Mouse (Mus musculus) layer of hippocampus, adult 2 months (tissue): ENCODE data around the gene Selenoi. TPM values are rescaled to one million over a fixed set of nuclear protein-coding genes. Genes with fewer than 3 reads are reported as not detected.

Experiments used
- DNase-seq, 2 experiments: peaks; one replicate each; pipeline ENCODE4 v3.0.0; 2022; ENCODE audit warnings: low spot score in 2 of 2
- H3K27ac ChIP-seq: fragments of 200-600 bp; 2 replicates; pipeline ENCODE4 v1.8.1; 2022
- H3K4me3 ChIP-seq: fragments of 200-600 bp; 2 replicates; pipeline ENCODE4 v1.8.1; 2022; ENCODE audit warnings: mild to moderate bottlenecking
- CTCF ChIP-seq: fragments of 200-600 bp; conservative IDR thresholded peaks from 2 replicates; pipeline ENCODE4 v1.8.1; 2022; ENCODE audit warnings: antibody characterized with exemption, mild to moderate bottlenecking, moderate library complexity
- total RNA-seq, 2 experiments: library from RNA; stranded (reverse); gene quantifications; 2 replicates each; pipeline ENCODE4 v1.2.3; 2021

Selenoi gene
- total RNA-seq, 2 experiments from 2014 or later: 34.9 to 35.3 TPM

DNA sequence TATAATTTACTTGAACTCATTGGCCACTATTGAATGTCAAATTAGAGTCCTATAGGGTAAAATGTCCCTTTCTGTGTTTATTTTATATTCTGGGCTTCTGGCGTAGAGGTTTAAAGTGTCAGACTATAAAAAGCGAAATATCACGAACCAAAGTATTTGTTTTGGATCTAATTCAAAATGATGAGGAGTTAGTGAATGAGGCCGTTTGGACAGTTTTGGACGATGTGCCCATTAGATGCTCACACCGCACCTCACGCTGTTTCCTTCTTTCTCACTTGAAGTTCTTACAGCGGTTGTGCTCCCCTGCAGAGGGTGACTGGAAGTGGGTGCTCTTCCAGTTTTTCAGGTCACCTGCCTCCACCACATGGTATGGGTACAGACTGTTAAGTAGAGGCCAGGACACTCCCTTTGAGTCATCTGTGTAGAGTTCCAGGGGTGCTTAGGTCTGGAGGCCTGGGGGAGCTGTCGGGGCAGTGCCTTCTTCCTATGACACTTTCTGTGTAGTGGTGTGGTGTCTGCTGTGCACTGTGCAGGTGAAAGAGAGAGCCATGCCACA, 13.6 kb downstream of the Selenoi start:
- Histone ChIP-seq H3K4me3 (no peak overlapping the region), H3K27ac (no peak overlapping the region)
- TF ChIP-seq CTCF: no peak
- no peak for DNase-seq

DNA sequence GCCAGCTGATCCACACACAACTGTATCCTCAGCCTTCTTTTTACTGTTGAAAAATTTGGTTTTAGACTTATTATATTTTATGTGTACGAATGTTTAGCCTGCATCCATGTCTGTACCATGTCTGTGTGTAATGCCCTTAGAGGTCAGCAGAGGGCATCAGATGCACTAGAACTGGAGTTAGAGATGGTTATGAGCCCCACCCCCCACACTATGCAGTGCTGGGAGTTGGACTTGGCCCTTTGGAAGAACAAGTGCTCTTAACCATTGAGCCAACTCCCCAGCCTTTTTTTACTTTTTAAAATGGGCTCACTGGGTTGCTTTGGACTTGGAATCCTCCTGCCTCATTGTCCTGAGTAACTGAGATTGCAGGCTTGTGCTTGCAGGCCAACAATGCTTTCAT, 15.3 kb downstream of the Selenoi start:
- H3K4me3 ChIP-seq: no peak overlapping the region
- TF ChIP-seq CTCF: peak; percentile 56
- no peak overlapping the region for H3K27ac ChIP-seq
- no peak for DNase-seq

DNA sequence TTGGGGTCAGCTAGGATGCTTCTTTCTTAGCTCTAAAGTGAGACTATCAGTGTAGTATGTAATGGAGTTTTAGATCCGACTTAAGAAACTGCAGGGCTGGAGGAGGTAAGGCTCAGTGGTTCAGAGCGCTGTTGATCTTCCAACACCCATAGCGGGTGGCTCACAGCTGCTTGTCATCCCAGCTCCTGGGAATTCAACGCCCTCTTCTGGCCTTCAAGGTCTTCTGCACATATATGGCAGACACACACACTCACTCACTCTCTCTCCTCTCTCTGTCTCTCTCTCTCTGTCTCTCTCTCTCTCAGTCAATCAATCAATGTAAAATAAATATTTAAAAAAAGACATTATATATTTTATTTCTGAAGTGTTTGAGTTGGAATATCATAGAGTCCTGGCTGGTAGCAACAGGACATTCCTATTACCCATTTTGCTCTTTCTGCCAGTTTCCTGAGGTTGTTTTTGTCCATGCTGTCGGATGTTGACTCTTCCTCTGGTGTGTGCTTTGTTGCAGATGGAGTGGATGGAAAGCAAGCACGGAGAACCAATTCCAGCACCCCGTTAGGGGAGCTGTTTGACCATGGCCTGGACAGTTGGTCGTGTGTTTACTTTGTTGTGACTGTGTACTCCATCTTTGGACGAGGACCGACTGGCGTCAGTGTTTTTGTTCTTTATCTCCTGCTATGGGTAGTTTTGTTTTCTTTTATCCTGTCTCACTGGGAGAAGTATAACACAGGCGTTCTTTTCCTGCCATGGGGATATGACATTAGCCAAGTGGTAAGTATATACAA, 23.4 kb downstream of the Selenoi start:
- DNase-seq: no peak
- no peak for TF ChIP-seq CTCF
- Histone ChIP-seq H3K4me3 (no peak overlapping the region), H3K27ac (no peak overlapping the region)

DNA sequence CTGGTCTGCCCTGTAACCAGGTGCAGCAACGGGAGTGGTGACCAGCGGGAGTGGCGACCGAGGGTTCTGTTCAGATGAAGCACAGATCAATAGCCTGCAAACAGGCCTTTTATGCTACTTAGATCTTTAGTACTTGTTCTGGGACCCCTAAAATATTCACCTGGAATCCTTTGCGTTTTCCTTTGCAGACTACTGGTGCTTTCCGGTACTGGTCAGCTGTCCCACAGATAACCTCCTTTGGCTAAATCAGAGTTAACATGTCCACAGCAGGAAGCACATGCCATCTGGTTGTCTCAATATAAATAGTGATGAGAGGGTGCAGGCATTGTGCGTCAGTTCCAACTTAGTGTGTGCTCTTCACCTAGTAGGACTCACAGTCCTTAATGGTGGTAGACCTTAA, 26.4 kb downstream of the Selenoi start:
- no peak for TF ChIP-seq CTCF
- Histone ChIP-seq H3K27ac (no peak overlapping the region), H3K4me3 (no peak overlapping the region)

DNA sequence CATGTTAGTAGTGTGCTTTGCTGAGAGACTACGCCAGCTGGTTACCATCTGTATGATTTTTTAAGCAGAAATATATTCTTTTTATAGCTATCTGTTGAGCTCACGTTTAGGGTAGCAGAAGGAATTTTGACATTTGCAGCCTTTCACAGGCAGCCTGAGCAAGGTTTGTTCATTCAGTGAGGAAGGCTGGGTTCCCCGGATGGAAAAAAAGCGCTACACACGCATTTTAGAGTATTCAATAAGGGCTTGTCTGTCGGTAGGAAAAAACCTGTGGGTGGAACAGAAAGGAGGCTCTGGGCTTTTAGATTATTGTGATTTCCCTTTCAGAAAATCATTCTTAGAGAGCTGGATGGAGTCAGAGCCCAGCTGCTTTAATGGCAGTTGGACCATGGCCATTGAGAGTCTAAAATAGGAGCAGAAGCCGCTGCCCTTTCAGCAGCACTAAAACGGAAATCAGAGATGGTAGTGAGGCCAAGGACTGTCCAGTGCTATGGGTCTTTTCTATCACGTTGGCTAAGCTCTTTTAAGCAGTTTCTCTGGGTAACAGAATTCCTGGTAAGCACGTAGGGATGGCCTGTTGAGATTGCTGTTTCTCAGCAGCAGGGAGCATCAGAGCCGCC, 38.3 kb downstream of the Selenoi start:
- peak; percentile 70 to 83 for DNase-seq
- peak overlapping the region; percentile 61; the same call in 1 of the 2 replicates for H3K27ac ChIP-seq
- no peak for TF ChIP-seq CTCF
- H3K4me3 ChIP-seq: no peak overlapping the region; the same call in 1 of the 2 replicates

More for the DNA sequence above, 26.4 kb downstream of the Selenoi start:
- DNase-seq: no peak

DNA sequence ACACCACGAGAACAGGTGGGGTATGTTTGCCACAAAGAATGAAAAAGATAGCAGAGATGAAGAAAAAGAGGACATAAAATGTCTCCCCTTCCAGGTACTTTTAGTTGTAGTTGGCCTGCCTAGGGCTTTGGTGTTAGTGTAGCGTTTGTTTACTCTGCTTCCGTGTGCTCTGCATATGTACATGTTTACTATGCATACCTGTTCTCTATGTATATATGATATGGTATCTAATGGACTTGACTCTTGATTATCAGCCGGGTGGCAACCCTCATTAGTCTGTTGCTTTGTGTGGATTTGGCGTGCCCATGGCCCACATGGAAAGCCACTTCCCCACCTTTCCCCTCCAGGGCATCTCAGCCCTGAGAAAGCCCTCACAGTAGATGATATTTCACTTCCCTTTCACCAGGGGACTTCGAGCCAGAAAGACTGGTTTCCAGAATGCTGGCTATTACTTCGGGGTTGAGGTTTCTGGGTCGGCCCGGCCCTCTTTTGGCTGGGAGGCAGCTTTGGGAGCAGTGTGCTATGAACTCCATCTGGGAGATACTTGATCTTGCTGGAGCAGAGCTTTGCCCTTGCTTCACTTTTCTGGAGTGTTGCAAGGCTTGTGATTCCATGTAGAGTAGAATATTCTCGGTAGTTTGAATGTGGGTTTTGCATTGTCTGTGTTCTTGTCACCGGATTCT, 39.4 kb downstream of the Selenoi start:
- TF ChIP-seq CTCF: no peak
- Histone ChIP-seq H3K4me3 (no peak overlapping the region), H3K27ac (no peak overlapping the region)
- DNase-seq: no peak

DNA sequence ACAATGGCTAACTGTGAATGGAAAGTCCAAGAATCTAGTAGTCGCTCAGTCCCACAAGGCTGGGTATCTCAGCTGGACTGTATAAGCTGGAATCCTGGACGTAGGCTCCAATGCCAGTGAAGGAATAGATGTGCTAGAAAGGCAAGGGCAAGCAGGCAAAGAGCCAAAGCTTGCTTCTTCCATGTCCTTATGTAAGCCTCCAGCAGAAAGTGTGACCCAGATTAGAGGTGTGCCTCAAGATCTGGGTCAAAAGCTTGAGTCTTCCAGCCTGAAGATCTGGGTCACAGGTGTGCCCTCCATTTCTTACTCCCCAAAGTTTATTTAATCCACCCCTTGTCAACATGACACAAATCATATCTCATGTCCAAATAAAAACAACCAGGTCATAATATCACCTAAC, 44.0 kb downstream of the Selenoi start:
- no peak for TF ChIP-seq CTCF
- H3K4me3 ChIP-seq: no peak overlapping the region
- DNase-seq: no peak
- H3K27ac ChIP-seq: no peak overlapping the region

DNA sequence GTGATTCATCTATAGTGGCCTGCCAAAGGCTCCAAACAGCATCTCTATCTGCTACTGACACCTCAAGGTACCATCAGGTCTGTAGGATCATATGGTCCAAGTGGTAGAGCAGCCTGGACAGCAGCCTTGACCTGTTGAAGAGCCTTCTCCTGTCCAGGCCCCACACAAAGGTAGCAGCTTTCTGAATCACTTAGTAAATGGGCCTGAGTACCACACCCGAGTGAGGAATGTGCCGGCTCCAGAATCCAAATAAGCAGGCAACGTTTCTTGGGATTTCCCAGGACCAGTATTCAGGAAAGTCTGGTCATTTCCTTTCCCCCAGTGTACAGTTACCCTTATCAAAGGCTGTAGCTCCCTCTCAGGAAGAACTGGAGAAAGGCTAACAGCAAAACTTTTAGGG, 46.6 kb downstream of the Selenoi start:
- H3K4me3 ChIP-seq: no peak overlapping the region
- no peak for TF ChIP-seq CTCF
- DNase-seq: no peak
- H3K27ac ChIP-seq: no peak overlapping the region

DNA sequence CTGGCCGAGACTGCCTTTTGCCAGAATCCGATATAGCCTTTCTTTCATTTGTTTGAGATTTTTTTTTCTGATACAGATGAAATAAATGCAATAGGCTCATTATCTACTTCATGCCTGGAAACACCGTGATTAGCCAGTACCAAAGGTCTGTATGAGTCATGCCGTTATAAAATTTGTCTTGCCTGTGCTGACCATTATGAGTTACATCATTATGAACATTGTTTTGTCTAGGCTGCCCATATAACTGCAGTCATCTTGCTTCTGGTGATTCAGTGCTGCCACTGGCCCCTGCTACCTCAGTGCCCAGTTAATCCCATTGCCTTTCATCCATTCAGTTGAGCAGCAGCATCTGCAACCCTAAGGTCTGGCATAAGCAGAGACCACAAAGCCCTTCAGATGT, 47.1 kb downstream of the Selenoi start:
- no peak for TF ChIP-seq CTCF
- Histone ChIP-seq H3K27ac (no peak overlapping the region), H3K4me3 (no peak overlapping the region)
- DNase-seq: no peak

DNA sequence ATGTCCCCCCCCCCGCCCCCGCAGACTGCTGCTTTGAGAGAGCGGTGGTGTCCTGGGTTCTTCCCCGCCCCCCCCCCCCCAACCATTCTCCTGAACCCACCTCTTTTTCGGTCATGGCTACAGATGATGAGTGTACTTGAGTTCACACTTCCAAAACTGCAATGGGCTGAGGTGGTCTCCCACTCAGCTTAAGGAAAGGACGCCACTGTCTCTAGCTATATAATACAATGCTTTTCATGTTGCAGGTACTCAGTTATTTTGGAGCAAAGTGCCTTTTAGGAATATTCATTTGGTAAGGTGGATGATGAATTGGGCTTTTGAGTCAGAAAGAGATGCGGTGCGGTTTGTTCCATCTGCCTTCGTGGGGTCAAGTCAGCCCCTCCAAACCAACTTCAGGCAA, 48.5 kb downstream of the Selenoi start:
- Histone ChIP-seq H3K4me3 (peak overlapping the region; percentile 74), H3K27ac (peak overlapping the region; percentile 91)
- DNase-seq: no peak
- no peak for TF ChIP-seq CTCF

DNA sequence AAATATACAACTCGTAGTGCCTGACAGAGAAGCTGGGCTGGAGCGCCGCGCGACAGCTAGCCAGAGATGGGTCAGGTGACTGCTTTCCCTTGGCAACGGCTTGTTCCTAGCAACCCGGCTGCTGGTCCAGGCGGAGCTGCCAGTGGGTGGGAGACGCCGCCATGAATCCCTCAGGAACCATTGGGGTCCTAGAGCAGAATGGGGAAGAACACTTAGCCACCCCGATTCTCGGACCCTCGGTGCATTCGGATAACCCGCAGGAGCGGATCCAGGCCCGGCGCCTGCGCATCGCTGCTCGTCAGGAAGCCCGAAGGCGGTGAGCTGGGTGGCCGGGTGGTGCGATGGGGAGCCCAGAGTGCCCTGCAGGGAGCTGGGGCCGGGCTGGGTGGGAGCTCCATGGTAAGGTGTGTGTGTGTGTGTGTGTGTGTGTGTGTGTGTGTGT, 48.9 kb downstream of the Selenoi start, which contains the start of gene Drc1:
Drc1 (plus strand) TSS at position 98 of the 442 bp plus-strand sequence.
- DNase-seq: peak; percentile 74 to 77
- H3K27ac ChIP-seq: peak within 1 kb of the TSS; percentile 91
- peak within 1 kb of the TSS; percentile 74 for H3K4me3 ChIP-seq
- TF ChIP-seq CTCF: no peak

DNA sequence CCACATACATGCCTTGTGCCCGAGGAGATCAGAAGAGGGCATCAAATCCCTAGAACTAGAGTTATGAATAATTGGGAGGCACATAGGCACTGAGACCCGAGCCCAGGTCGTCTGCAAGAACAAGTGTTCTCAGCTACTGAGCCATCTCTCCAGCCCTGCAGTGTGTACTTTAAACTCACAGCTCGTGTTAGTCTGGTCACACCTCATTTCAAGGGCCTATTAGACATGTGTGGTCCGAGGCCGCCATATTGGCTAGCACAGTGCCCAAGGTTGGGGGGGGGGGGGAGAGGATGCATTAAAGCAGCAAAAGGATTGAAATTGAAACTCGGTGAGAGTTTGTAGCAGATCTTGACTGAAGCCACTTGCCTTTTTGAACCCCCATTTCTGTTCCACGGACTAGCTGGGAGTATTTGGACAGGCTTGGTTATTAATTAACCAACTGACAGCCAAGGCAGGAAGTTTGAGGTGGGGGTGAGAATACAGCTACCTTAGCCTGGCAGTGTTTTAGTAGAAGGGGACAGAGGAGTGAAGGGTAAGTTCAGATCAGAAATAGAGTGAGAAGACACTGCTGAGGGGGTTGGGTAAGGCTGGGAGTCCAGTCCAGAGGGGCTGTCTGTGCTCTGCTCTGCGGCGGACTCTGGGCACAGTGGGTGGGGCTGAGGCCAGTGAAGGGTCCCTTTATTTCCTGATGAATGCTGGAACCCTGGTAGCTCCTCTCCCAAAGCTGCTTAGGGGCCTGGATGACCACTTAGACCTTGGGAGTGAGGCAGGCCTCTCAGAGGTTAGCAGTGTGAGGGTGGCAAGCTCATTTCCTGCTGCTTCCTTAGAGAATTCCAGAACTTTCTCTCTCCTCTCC, 53.8 kb downstream of the Selenoi start:
- H3K27ac ChIP-seq: no peak overlapping the region
- no peak overlapping the region for H3K4me3 ChIP-seq
- TF ChIP-seq CTCF: no peak
- DNase-seq: no peak
